Mouse (Mus musculus) frontal cortex, adult (tissue): ENCODE measurements around the gene Klf9.

Source experiments
- ATAC-seq: cut with Nextera tagmentation; 2 replicates; pipeline ENCODE4 v1.9.2; 2017; ENCODE audit warnings: mild to moderate bottlenecking, moderate library complexity, mixed read lengths; ENCODE audit not compliant: low TSS enrichment

Klf9 gene

DNA sequence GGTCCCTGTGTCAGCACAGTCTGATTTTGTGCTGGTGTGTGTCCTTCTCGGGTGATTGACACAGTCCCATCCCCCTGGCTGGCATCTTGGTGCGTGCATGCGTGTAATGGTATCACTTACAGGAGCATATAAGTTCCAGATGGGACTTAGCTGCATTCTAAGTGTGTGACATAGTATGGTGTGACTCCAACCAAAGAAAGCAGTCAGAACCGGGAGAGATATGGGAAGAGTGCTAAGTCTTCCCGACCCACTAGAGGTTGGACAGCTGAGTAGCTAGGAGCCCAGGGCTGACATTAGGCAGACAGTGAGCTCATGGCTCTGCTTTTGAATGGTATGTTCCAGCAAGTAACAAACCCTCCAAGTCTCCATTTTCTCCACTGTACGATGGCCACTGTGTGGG is 21.9 kb downstream of the Klf9 start:
- peak; percentile 31 for ATAC-seq

DNA sequence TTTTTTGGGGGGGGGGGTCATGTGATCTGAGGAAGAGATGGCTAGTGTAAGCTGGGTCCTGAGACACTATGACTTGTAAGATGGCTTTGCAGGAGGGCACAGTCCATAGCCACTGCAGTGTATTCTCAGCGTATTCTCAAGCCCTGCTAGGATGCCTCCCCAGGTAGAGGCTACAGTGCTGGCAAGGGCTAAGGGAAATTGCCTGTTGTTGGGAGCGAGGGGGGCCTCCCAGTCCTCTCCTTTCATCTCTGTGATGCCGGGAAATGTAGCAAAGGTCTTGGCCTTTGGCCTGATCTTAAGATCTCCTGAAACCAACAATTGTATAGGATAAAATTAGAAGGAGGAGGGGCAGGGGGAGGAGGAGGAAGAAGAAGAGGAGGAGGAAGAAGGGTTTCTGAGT is 22.3 kb downstream of the Klf9 start:
- no peak for ATAC-seq

DNA sequence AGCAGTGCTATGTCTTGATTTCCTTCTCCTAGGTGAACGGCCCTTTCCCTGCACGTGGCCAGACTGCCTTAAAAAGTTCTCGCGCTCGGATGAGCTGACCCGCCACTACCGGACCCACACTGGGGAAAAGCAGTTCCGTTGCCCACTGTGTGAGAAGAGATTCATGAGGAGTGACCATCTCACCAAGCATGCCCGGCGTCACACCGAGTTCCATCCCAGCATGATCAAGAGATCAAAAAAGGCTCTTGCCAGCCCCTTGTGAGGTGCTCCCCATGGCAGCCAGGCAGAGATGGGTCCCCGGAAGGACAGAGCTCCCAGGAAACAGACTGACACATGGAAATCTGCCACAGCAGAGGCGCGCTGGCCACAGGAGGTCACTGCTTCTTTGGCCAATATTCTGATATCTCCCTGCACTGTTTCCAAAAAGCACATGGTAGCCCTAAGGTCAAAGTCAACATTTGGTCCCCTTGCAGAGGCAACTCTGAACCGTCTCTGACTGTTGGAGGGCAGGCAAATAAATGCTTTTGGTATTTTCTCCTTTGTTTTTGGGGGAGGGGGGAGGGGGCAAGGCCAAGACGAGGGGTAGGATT is 23.7 kb downstream of the Klf9 start:
- no peak for ATAC-seq

DNA sequence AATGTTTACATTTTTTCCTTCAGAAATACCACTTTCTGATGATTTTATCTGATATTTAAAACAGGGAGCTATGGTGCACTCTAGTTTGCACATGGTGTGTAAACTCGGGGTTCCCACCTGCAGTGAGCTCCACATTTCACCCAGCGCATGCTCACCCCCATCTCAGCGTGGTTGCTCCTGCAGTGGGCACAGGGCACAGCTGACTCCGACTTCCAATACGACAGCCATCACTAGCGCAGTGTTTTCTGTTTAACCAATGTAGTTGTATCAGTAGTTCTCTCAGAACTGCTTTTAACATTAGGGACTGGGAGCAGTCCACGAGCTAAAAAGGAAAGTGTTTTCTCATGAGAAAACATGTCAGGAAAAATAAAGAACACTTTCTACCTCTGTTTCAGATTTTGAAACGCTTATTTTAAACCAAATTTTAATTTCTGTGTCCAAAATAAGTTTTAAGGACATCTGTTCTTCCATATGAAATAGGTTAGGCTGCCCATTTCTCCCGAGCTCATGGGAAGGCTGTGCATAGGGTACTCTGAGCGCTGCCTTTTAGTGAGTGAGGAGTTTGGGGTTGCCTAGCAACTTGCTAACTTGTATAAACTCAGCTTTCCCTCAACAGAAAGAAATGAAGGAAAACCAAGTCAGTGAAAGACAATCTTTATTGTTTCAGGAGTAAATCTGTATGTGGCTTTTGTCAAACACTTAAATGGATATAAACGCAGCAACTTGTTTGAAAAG is 25.7 kb downstream of the Klf9 start:
- ATAC-seq, result peak; percentile 35

DNA sequence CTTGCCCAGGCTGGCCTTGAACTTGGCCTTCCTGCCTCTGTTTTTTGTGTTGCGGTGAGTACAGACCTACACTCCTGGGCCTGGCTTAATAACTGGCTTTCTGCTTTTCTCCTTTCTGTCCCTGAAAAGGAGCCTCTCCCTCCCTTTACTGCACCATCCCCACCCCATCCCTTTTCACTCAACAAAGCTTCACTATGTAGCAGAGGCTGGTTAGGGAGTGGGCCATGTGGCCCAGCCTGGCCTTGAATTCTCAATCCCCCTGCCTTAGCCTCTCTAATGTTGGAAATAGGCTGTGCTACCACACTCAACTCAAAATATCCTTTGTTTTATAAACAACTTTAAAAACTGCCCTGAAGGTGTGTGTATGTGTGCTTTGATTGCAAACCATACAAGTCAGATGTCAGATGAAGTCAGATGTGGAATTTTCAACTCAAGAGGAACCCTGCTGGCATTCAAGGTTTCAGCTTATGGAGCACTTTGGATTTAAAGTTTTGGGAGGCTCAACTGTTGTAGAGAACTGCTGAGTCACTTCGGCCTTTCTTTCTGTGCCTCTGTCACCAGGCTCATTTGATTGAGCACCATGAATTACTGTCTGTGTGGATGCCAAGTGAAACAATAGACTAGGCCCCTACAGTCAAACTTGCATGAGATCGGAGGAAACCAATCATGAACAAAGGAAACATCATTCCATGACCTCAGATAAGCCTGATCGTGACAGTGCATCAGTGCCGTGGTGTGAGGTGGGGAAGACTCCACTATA is 28.1 kb downstream of the Klf9 start:
- ATAC-seq, result 0 out of 2 replicates have a peak, but pooled peaks have one; percentile 11

DNA sequence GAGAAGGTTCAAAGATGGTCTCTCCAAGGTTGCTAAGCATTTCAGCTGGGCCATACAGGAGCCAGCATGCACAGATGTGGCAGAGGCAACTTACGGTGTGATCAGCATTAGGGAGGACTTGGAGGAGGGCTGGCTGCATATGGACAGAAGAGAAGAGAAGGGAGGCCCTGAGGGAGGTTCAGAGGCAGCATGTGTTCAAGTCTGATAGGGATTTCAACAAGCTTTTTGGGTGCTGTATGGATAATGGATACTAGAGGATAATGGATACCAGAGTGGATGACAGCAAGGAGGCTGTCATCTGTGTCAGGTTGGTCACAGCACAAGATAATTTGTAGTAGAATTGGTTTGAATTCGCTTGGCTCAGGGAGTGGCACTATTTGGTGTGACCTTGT is 28.6 kb downstream of the Klf9 start:
- ATAC-seq, result 0 out of 2 replicates have a peak, but pooled peaks have one; percentile 5

DNA sequence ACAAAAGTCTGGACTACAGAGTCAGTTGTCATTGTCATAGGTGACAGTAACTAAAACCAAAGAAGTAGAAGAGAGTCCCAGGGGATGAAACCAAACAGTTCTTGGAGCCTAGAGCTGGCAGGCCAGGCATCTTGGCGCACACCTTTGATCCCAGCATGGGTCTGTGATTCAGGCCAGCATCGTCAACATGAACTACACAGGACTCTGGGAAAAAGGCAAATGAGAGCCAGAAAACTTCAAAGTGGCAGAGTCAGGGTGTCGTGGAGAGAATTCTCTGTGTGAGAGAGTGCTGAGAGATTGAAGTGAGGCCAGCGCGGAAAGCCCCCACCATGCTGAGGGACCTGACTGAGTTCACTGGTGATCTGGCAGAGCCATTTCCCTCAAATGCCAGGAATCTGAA is 29.4 kb downstream of the Klf9 start:
- ATAC-seq, result no peak

DNA sequence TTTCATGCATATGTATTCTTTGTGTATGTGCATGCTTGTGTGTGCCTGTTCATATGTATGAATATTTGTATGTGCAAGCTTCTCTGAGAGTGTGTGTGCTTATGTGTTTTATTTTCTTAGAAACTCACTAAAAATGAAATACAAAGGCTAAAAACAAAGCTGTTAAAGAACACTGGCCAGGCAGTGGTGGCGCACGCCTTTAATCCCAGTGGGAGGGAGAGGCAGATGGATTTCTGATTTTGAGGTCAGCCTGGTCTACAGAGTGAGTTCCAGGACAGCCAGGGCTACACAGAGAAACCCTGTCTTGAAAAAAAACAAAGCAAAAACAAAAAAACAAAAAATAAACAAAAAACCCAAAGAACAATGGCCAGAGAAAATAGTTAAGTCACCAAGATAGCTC is 30.1 kb downstream of the Klf9 start:
- no peak for ATAC-seq

DNA sequence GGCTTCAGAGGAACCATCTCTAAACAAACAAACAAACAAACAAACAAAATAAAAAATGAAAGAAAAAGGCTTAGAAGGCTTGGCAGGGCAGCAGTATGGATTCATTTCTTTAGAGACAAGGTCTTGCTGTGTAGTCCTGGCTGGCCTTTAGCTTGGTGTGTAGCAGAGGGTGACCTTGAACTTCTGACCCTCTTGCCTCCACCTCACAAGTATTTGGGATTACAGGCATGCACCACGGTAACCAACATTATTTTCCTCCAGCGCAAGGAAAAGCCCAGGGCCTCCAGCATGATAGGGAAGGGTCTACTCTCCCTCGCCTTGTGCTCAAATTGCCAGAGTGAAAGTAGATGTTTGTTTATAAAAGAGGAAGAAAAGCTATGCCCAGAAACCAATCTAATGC is 34.1 kb downstream of the Klf9 start:
- ATAC-seq, result no peak

DNA sequence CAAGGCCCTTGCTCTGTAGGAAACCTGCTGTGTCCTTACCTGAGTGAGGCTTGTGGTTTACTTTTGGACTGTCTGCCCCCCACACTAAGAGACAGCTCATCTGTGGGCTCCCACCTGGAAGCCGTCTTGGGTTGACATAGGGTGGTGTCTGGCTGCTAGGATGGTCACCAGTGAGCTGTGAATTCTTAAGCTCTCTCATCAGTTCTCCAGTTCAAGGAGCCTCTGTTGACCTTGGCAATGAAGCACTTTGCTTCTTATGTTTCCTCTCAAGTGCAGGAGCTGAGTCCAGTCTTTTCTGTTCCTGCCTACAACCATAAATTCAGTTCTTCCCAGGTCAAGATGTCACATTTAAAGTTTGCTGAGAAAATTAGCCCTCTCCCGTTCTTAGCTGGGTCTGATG is 34.5 kb downstream of the Klf9 start:
- no peak for ATAC-seq

DNA sequence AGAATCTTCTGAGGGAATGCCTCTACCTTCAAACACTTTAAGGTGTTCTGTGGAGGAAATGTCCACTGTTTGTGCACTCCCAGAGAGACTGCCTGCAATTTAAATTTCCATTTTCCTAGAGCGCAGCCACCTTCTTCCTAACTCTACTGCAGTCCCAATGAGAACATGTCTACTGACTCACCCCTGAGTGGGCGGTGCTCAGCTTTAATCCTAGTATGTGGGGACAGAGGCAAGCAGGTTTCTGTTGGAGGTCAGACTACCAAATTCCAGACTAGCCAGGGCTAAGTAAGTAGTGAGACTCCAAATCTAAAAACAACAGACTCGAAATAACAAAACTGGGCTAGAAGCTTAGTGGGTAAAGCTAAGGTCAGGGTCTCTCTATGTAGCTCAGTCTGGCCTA is 37.5 kb downstream of the Klf9 start:
- ATAC-seq, result peak; percentile 85

DNA sequence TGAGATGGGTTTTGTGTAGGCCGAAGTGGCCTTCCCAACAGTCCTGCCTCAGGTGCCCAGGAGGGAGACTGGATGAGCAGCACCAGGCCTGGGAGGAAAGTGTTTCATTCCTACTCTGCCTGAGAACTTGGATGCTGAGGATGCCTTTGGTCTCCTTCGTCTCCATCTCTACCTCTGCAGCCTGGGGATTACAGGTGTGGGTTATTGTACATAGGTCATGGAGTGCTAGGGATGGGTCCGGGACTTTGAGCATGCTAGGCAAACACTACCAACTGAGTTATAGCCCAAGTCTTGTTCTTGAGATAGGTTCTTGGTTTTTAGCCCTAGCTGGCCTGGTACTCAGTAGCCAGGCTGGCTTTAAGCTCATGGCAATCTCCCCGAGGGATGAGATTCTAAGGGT is 42.5 kb downstream of the Klf9 start:
- no peak for ATAC-seq

DNA sequence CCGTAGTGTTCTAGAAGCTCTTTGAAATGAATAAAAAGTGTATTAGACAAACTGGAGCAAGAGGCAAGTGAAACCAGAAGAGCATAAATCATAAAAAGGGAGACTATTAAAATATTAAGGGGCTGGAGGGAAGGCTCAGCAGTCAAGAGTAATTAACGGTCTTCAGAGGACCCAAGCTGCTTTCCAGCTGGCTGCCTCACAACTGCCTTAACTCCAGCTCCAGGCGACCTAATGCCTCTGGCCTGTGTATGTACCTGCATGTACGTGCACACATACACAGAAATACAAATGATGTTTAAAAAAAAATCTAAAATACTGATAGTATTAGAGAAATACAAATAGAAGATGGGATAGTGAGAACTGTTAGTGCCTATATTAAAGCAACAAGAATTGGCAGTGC is 43.0 kb downstream of the Klf9 start:
- no peak for ATAC-seq

DNA sequence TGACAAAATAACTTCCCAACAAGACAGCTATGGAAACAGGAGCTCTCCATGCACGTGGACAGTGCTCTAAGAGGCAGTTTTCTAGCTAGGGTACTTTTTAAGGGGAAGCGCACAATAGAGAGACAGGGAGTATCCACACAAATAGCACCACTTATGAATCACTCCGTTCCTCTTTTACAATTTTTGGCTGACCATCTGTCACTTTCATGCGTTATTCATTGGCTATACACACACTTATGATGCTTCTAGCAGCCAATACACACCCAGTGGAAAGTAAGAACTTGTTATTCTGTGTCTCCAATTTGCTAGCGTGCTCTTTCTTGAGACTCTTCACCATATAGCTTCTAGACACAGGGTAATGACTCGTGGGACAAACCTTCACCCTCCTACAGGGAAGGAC is 46.7 kb downstream of the Klf9 start:
- ATAC-seq, result peak; percentile 94

DNA sequence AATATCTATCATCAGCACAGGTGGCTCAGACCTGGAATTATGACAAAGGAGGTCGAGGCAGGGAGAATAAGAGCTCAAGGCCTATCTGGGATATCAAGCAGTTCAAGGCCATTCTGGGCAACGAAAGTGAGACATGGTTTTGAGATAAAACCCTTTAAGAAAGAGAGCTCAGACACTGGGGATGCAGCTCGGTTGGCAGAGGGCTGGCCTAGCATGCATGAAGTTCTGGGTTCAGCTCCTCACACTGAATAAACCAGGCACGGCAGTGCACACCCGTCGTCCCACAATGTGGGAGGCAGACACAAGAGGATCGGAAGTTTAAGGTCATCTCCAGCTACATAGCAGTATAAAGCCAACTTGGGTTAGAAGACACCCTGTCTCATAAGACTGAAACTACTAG is 48.0 kb downstream of the Klf9 start:
- ATAC-seq, result no peak

DNA sequence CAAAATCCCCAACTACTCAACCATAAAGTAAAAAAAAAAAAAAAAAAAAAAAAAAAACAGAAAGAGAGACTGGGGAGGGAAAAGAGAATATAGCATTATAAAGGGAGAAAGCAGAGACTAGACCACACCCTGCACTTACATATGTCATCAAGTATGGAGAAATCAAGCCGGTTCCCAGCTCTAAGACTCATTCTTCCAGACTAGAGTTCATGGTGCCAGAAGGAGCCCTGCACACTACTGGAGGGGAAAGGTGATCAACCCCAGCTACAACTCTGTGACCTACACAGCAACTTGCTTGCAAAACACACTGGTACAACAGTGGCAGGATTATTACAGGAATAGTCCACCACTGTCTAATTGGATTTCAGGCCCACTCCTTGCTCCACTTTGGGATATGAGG is 48.7 kb downstream of the Klf9 start:
- ATAC-seq, result no peak

DNA sequence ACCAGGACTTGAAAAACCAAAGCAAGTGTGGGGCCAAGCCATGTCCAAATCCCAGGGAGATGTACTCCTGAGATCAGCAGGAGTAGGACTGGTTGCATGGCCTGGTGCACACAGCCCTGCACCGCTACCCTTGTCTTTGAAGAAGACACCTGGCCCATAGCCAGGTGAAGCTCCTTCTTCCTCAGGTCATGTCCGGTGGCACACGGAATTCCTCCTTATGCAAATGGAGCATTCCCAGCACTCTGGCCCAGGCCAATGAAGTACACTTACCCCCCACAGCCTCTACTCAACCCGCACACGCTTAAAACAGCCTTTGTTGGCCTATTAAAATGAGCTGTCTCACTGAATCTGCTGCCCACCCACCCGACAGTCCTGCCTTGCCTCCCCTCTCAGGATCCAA is 50.5 kb downstream of the Klf9 start:
- ATAC-seq, result no peak

DNA sequence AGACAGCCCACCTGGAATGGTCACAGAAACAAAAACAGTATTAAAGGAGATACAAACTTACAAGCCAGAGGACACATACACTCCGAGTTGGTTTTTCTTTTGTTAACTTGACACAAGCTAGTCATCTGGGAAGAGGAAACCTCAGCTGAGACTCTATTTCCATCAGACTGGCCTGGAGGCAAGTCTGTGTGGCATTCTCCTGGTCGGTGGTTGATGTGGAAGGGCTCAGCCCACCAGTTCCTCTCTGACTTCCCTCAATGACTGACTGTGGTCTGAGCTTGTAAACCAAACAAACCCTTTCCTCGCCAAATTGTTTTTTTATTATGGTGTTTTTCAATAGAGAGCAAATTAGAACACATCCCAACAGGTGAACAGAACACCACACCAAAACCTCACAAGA is 52.0 kb downstream of the Klf9 start:
- ATAC-seq, result no peak

DNA sequence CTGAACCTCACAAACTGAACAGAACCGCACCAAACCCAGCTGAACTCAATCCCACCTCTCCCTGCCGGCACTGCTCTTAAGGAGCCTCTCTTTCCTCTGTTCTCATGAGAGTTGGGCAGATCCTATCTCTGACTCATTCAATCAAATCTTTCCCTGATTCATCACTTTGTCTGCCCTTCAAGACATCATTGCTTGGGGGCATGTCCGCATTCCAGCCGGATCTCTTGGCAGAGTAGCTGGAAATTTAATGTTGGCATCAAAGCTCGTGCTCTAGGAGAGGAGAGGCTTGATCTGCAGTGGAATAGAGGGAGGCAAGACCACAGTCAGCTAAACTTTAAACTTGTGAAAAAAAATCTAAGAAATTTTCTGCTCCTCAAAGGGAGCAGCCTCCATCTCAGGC is 61.1 kb downstream of the Klf9 start:
- ATAC-seq, result no peak

DNA sequence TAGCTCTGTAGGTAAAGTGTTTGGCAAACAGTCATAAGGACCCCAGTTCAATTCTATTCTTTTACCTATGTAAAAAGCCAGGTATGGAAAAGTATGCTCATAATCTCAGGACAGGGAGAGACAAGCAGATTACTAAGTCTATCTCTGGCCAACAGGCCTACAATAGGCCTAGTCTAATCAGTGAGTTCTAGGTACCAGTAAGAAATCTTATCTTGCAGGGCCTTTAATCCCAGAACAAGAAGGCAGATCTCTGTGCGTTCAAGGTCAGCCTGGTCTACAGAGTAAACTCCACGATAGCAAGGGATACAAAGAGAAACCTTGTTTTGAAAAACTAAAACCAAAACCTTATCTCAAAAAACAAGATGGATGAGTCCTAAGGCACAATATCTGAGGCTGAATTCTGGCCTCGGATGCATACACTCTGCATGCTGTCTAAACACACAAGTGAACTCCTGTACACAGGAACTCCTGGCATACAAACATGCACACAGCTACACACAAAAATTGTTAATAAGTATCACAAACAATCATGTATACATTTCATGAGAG is 62.6 kb downstream of the Klf9 start:
- ATAC-seq, result no peak

DNA sequence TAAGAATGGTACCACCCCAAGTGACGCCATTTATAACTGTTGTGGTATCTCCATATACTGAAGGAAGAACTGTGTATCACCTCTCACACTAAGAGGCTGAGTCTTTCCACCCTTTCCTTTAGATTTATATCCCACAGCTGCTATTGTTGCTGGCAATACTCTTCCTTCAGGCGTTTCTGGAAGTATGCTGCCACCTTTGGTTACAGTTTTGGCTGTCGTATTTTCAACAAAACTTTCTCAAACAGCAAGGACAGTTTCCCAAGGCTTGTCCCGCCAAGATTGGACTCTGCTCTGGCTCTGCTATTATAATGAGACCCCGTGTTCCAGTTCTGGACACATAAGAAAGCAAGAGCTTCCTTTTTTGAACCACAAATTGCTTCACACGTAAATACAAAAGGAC is 70.3 kb downstream of the Klf9 start:
- ATAC-seq, result 0 out of 2 replicates have a peak, but pooled peaks have one; percentile 13

DNA sequence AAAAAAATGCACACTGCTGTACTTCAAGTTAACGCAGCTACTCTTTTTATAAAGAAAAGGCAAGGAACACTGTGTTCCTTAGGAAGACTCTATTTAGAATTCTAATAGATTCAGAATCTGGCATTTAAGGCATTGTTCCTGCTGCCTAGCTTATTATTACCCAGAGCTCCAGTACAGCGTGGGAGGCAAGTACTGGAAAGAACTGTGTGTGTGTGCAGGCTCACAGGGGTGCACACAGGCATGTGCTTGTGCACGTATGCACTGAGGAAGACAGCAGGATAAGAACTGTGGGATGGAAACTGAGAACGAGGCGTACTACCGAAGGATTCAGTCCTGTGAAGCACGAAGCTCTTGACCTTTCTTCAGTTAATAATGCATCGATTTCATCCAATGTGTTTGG is 73.3 kb downstream of the Klf9 start:
- peak; percentile 96 for ATAC-seq
